Mouse (Mus musculus): ENCODE results near the gene Yipf1.

Gene Yipf1

DNA sequence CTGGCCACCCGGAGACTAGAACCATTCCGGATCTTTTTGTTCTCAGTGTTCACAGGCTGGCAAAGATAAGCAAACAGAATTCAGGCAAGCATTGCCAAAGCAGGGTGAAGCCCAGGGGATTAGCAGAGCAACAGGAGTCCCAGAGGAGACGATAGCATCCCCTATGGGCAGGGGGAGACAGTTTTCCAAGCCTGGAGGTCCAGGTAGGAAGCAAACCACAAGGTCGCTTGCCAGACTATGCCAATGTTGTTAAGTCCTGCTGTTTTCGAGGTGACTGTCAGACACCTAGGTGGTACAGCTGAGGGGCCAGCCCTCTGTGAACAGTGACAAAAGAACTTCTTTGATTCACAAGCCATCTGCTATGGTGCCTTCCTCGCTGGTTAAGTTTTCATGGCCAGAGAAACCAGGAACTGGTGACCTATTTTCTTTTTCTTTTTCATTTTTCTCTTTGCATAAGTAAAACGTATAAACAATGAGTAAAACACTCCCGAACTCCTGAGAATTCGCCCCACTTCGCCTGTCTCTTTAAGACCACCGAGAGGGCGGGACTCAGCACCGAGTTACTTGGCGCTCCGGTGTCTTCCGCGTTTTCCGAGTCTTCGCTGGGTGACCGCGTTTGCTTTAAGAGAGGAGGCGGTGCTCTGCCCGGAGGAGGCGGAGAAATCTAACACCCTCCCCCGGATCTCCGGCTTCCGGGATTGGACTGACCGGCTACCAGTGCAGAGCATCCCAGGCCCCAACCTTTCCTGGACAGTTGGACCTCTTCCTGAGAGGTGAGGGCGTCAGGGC is at the start of gene Yipf1:
Yipf1 (plus strand) TSS at position 674 of the 789 bp plus-strand sequence.
- DNase-seq (ENCODE audit: low spot score): peak; percentile 86

DNA sequence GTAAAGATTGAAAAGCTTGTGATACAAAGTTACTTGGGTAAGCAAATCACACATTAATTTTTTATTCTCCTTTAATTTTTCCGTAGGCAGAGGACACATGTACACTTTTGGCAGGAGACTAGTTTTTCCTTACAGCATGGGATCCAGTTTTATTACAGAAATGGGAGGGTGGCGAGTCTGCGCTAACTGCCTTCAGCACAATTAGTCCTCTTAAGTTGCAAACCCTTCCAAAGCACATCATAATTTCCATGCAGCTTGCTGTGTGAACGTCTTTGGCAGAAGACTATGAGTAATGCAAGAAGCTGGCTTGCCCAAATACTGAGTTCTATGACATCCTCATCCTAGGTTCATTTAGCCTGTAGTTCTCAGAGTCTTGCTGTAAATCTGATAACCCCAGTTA is 40.5 kb upstream of the Yipf1 start:
- DNase-seq (ENCODE audit: low spot score): no peak

DNA sequence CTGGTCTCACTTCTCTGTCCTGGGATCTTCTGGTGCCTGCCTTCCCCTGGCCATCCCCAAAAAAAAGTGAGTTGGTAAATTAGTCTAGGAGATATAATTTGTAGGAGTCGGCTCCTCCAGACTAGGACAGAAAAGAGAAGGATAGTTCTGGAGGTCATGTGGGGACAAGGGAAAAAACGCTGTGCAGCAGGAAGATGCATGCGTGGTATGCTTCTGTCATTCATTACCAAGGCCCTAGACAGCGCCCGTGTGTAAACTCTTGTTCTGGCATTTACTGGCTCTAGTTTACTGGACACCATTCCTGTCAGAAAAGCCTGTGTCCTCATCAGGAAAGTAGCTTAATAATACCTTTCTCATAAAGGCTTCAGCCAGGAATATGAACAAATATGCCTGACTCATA is 39.7 kb upstream of the Yipf1 start:
- no peak for DNase-seq (ENCODE audit: low spot score)

DNA sequence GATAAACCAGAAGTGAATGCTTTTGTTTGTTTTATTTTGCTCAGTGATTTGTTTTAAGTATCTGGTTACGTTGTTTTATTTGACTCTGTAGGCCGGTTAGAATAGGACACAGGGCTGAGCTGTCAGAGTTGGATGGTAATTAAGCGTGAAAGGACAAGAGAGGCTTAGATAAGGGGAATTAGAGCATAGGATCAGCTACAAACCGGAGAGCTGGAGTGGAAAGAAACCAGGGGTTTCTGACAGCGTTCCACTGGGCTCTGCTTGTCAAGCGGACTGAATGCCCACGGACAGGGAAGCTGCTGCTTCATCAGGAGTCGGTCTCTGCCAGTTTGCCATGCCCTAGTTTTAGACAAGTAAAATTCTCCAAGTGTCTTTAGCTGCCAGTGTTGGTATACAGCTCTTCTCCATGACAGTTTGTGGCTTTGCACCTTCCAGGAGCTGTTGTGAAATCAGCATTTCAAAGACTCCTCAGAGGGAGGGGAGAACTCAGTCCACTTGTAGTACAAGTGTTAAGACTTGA is 35.9 kb upstream of the Yipf1 start:
- DNase-seq (ENCODE audit: low spot score): no peak

DNA sequence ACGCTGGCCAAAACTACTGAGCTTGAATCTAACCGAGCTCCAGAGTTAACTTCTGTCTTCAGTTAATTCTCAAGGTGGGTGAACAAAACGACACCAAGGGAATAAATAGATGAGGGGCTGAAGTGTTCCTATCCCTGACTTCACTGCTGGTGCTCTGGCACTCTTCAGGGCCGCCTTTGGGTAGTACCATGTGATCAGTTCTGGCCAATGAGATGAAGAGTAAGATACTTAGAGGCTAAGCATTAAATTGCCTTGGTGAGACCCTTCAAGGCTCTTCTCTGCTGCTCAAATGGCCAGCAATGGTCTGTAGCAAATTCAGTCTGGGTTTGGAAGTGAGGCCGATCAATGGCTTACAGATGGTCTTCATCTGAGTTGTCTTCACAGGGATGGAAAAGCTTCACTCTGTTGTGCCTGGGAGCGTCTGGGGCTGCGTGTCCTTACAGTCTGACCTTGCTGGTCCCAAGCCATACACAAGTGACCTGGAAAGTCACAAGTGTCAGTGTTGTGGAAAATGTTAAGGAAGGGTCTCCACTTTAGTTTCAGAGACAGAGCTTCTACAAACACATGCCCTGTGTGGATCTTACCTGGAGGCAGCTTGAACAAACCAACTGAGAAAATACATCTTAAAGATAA is 33.2 kb upstream of the Yipf1 start:
- DNase-seq (ENCODE audit: low spot score): no peak

DNA sequence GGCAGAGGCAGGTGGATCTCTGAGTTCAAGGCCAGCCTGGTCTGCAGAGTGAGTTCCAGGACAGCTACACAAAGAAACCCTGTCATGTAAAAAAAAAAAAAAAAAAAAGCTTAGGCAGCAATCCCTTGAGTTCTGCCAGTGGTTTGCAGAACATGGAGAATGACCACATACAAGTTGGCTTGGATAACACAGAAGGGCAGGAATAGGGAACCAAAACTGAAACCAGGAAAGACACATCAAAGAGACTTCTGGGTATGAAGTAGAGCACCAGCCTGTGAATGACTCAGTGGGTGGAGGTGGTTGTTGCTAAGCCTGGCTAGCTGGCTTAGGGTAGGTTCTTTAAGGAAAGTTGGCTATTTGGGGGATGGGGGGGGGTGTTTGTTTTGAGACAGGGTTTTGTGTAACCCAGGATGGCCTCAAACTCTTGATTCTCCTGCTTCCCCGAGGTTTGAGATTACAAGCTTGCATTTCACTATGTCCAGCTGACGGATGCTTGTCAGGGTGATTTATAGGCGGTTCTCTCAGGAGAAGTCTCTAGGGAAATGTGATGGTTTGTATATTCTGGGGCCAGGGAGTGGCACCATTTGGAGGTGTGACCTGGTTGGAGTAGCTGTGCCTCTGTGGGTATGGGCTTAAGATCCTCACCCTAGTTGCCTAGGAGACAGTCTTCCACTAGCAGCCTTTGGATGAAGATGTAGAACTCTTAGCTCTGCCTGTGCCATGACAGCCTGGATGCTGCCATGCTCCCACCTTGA is 28.5 kb upstream of the Yipf1 start:
- DNase-seq (ENCODE audit: low spot score): no peak

DNA sequence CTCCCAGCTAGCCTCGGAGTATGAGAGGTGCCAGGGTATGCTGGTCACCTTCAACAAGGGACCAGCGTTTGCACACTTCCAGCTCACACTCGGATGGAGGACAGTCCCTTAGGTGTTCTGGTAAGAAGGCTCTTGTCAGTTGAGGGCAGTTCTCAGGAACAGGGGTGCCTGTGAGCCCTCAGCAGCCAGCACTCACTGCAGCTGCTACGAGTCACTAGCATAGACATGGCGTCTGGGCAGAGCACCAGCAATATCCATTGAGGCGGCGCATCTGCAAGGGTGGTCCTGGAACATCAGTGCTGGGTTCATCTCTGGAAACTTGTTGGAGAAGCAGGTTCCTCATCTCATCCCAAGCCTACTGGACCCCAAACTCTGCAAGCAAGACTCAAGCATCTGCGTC is 27.8 kb upstream of the Yipf1 start:
- no peak for DNase-seq (ENCODE audit: low spot score)

DNA sequence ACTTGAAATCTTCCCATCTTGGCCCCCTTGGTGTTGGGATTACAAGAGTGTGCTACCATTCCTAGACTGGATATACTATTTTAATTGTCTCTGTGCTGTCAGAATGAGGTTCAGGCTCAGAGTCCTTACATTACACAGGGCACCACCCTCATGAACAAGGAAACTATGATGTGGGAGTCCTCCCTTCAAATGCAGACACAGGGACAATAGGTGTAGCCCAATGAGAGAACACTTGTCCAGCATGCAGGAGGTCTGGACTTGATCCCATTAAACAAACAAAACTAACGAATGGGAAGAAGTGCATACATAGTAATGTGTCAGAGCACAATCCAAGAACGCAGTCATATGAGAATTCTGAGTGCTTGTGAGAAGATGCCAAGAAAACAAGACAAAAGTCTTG is 26.6 kb upstream of the Yipf1 start:
- no peak for DNase-seq (ENCODE audit: low spot score)

DNA sequence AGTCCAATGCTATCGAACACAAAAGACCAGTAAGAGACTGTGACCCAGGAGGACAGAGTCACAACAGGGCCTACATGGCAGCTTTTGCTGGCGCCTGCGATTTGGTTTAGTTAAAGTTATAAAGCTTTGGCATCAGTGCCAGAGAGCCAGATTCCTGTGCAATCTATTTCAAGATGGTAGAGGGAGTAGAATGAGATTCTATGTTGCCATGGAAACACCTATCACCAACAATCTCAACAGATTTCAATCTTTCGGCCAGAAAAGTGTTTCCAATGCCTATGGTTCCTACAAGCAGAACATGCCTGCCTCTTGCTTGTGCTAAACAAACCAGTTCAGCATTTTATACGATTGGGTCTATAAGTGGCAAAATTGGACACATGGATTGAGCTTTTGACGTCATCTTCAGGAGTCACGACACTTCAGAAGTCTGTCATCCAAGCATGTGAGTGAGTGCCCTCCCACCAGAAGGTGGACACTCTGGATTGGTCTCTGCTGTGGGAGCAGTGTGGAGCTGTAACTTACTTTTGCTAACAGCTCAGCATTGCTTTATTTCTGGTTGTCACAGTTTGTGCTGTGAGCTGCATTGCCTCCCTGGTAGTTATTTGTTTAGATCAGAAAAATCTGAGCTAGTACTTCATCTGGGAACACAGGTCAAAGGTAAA is 22.4 kb upstream of the Yipf1 start:
- DNase-seq (ENCODE audit: low spot score): no peak

DNA sequence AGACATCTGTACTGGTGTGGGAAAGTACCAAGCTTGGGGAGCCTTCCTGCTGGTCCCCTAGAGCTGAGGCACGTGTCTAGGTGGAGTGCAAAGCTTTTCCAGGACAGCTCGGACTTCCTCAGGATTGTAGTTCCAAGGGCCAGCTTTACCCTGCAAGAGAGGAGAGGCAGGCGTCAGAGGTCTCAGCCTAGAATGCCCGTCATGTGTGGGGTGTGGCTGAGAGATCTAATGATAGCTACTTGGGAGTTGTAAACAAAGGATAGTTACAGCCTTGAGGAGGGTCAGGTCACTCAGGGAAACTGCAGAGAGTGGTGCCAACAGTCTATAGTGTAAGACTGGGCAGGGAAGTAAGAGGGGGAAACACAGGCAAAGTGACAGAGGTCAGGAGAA is 21.9 kb upstream of the Yipf1 start:
- no peak for DNase-seq (ENCODE audit: low spot score)

DNA sequence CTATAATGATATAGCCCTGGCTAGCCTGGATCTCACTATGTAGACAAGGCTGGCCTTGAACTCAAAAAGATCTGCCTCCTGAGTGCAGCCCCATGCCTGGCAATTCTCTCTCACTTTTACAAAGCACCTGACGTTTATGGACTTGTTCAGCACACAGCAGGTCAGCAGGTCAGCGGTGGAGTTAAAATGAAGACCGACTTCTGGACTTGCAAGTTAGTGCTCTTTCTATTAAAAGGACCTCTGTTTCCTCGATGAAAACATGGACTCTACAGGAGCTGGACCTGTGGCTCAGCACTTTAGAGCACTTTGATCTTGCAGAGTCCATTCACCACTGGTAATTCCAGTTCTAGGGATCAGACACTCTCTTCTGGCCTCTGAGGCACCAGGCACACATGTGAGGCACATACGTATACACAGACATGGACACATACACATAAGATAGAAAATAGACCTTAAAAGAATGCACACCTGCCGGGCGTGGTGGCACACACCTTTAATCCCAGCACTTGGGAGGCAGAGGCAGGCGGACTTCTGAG is 16.0 kb upstream of the Yipf1 start:
- no peak for DNase-seq (ENCODE audit: low spot score)

DNA sequence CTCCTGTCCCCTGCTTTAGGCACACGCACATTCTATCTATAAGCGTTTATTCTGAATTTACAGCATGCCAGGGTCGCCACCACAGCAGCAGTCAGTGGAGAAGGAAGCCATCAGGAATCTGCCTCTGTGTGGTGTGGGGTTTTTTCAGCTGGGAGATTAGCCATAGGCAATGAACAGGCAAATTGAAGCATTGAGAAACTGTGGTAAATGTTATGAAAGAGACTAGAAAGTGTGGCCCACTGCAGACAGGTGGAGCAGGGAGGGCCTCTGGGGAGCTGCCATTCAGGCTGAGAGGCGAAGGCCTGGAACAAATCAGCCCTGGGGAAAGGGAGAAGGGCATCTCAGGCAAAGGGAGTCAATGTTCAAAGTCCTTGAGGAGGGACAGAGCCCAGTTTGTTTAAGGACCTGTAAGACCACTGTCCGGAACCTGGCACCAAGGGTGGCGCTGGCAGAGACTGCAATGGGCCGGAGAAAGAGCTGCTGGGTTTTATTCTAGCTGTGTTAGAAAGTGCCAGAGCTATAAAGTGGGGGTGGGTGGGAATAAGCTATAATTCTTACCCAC is 14.3 kb upstream of the Yipf1 start:
- no peak for DNase-seq (ENCODE audit: low spot score)

DNA sequence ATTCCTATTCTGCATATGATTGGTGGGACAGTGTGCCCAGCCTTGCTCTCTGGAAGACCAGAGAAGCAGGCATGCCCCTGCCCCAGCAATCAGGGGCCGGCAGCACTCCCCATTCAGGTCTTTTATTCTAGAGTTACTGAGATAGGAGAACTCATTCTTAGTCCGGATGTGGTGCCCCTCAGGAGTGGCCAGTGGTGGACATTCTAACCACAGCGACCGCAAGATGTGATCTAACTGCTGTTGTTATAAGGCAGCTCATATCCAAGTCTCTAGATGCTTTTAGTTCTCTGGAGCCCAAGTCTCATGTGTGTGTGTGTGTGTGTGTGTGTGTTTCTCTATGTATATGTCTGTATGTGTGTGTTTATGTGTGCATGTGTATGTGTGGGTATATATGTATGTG is 13.8 kb upstream of the Yipf1 start:
- DNase-seq (ENCODE audit: low spot score): no peak

DNA sequence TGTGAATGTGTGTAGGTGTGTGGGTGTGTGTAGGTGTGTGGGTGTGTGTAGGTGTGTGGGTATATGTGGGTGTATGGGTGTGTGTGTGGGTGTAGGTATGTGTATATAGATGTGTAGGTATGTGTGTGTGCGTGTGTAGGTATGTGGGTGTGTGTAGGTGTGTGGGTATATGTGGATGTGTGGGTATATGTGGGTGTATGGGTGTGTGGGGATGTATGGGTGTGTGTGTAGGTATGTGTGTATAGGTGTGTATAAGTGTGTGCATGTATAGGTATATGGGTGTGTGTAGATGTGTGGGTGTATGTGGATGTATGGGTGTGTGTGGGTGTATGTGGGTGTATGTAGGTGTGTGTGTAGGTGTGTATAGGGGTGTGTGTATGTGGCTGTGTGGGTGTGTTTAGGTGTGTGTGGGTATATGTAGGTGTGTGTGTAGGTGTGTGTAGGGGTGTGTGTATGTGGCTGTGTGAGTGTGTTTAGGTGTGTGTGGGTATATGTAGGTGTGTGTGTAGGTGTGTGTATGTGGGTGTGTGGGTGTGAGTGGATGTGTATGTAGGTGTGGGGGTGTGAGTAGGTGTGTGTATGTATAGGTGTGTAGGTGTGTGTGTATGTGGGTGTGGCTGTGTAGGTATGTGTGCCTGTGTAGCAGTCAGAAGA is 13.1 kb upstream of the Yipf1 start:
- DNase-seq (ENCODE audit: low spot score): no peak

DNA sequence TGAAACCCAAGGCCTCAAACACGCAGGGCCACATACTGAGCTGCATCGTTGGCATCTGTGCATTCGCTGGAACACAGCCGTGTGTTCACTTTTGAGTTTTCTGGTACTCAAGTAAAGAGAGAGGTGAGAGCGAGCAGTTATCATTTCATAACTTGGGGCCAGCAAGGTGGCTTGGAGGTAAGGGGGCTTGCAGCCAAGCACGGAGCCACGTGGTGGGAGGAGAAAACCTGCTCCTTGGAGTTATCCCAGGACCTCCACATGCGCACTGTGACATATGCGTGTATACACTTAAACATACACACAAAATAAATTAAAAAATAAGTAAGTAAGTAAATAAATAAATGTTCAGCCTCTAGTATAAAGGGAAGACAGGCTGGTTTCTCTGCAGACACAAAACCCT is 11.9 kb upstream of the Yipf1 start:
- DNase-seq (ENCODE audit: low spot score): no peak

DNA sequence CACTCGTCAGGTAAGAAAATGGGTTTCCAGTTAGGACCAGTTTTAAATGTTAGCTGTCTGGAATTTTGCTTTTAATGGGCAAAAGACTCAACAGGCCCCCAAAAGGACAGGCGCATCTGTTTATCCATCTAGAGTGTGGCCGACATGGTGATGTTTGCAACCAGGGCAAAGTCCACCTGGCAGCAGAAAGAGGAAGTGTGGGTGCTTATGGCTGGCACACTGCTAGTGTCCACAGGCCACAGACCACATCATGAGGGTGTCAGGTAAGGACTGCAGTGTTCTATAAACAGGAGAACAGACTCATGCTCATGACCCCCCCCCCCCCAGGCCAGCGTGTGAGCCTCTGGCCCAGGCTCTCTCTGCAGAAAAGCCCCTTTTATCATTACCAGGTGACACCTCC is 11.3 kb upstream of the Yipf1 start:
- no peak for DNase-seq (ENCODE audit: low spot score)

DNA sequence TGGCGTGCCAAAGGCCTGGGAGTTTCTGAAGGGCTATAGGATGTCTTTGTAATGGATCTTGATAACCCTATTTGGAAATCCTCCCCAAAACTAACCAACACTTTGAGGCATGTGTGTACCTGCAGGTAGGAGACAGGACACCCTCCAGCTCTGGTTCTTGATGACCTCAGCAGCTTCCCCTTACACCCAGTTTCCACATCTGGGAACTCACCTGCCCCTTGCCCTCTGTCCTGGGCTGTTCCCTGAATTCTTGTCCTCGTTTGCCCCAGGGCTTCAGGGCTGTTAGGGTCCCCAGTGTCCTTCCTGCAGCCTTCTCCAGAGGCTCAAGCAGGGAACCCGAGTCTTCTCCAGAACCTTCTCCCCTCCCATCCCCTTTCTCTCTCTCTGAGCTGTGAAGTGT is 10.6 kb upstream of the Yipf1 start:
- DNase-seq (ENCODE audit: low spot score): no peak

DNA sequence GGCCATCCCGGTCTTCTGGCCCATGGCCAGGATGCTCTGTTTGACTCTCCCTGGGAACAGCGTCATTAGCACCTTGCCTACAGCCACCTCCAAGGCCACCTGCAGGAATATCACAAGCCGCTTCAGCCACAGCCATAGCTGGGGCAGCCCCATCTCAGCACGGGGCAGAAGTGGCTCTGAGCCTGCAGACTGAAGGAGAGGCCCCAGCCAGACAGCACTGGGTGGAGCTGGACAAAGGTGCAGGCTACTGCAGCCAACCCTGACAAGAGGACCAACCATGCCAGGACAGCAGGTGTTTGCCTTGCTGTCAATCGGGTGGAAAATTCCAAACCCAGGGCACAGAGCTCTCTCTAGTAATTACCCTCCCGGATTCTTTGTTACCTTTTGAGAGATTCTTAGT is 7.2 kb upstream of the Yipf1 start, which contains the start of gene Dio1:
Dio1 (minus strand) TSS at position 204 of the 400 bp plus-strand sequence.
- no peak for DNase-seq (ENCODE audit: low spot score)

DNA sequence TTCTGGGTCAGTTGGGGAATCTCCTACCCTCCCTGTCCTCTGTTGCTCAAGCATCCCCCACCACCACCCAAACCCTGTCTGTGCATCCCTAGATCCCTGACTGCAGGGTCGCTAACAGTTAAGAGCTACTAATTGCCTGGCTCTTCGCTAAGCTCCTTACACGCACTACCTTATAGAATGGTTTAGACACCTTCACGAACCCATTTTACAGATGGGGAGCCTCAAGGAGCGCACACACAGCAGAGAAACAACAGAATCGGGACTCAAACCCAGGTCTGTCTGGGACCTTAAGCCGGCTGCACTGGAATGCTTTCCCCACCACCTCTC is 279 bp downstream of the Yipf1 start:
- no peak for DNase-seq (ENCODE audit: low spot score)

DNA sequence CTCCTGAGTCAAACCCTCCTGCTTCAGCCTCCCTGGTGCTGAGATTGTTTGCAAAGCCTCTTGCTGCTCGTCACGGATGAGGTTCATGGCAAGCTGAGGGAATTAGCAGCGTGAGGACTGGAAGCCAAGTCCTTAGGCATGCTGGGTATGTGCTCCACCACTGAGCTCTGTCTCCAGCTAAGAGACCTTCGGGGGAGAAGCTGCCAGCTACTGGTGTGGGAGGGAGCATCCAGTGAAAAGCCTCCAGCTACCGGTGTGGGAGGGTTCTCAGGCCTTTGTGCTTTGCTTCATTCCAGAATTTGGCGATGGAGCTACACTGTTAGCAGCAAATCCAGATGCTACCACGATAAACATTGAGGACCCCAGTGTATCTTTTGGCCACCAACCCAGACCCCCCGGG is 4.5 kb downstream of the Yipf1 start:
- peak; percentile 16 for DNase-seq (ENCODE audit: low spot score)

DNA sequence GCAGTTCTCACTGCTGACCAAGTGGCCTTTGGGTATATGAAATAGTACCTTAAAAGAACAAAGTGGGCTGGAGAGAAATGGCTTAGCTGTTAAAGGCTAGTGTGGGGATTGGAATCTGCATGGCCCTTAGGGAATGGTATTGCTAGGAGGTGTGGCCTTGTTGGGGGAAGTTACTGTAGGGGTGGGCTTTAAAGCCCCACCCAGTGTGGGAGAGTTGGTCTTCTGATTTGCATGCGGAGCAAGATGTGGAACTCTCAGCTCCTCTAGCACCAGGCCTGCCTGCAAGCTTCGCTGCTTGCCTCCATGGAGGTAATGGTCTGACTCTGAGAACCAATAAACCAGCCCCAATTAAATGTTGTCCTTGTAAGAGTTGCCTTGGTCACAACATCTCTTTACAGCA is 6.9 kb downstream of the Yipf1 start:
- no peak for DNase-seq (ENCODE audit: low spot score)
